Mouse (Mus musculus) c-Kit-positive CD71-negative TER-119-negative erythroid progenitor cells, embryonic 14.5 days (primary cell): Measurements from ENCODE around the gene Rapgef5.
A peak's percentile ranks its signal among the peaks of the same experiment; 100 is the strongest.

Experiments
- DNase-seq: peaks from one replicate; pipeline ENCODE4 v3.0.0-alpha.2; 2013; ENCODE audit warnings: low read depth

Gene Rapgef5

DNA sequence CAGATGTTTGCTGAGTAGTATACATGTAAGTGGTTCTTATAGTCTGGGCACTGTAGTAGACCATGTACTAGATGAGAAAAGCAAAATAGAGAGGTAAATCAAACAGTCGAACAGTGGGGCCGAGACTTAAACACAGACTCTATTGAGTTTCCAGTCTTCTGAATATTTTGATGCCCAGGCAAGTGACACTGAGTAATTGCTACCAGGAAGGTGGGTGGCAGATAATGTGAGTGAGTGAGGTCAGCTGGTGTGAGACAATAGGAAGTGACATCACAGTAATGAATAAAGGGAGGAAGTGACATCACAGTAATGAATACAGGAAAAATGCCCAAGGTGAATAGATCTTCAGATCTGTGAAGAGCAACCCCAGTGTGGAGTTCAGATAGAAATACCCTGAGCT is at the start of gene Rapgef5:
Gene Rapgef5, plus strand, starts transcription at position 301 of the 400 bp plus-strand sequence.
- no peak for DNase-seq

DNA sequence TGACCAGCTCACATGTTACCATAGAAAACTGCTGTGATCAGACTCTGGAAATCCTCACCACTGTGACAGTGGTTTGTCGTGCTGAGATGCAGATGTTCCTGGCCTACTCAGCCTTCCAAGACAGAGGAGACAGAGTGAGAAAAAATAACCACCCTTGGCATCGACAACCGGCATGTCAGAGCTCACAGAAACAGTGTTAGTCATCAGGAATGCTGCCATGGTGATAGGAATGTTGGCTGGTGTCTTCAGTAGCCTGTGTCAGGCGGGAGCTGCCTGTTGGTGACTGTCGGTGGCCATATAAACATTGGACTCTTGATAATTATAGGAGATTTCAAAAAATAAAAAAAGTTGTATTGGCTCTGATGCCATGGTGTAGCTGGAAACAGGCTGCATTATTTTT is 48.0 kb upstream of the Rapgef5 start:
- no peak for DNase-seq

DNA sequence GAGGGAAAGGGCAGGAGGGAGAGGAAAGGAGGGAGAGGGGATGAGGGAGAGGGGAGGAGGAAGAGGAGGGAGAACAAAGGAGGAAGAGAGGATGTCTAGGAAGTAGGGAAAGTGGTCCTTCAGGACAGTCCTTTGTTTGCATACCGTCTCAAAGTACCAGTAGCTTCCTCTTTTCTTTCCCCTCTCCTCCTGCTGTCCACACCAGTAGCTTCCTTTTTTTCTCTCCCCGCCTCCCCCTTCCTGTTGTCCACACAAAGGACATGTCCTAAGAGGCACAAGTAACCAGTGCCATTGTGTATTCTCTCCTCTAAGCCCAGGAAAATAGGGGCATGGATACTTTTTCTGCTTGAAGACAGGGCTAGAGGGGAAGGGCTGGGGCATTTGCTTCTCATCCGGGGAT is 37.3 kb upstream of the Rapgef5 start:
- peak; percentile 23 for DNase-seq

- DNase-seq = no peak
These were observed 36.6 kb upstream of the Rapgef5 start for GRCm38 (mm10) chr12:117479680-117480079.

GRCm38 (mm10) chr12:117480958-117481357 is 35.3 kb upstream of the Rapgef5 start:
- no peak for DNase-seq

GRCm38 (mm10) chr12:117482665-117483064 is 33.6 kb upstream of the Rapgef5 start:
- DNase-seq = no peak

DNA sequence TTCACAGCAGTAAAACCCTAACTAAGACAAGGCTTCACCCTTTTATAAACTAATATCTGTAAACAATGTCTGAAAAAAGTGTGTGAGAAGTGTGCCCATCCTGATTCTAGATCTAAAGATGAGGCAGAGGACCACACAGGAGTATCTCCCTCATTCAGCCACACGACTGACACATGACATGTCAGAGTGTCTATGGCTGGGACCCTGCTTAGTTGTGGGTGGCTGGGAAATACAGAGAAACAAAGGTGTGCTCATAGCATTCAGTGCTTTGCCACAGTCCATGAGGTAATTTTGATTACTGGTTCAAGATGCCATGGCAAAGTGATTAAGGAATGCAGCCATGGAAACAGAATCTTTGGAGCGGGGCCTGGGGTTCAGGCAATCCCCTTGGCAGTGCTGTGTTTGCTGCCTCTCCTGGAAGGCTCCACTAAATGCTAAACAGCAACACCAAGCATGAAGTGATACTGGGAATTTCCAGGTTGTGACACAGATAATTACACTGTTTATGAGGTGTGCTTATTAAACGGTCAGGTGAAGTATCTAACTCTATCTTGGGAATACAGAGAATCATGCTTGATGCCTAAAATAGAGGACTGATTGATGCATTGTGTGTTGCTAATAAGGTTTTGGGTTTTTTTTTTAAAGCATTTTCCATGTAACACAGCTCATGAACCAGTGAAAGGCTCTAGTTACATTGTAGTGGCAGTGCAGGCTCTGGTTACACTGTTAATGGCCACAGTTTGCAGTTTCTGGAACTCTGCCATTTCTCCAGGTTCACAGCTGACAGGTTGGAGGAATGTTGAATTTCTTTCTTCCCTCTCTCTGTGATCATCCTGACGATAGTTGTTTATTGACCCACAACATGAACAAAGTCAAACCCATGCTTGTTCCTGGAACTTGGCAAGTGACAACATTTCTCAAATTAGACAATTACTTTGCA is 29.9 kb upstream of the Rapgef5 start:
- DNase-seq = no peak

GRCm38 (mm10) chr12:117496501-117497176 is 19.6 kb upstream of the Rapgef5 start:
- no peak for DNase-seq

DNA sequence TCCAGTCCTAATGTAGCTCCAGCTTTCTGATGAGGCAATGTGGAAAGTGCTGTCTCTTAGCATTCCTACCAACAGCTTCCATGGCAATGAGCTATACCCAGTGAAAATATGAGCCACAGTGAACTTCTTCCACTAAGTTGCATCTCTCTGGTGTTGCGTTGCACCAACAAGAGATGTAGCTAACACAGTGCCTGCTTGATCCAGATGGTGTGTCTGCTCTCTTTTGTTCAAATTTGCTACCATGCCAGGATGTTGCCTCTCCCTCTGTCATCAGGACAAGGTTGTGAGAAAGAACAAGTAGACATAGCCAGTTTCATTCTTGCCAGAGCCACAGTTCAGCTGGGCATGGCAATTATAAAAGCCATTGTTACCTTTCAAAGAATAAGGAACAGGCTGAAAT is 18.9 kb upstream of the Rapgef5 start:
- DNase-seq = no peak

DNA sequence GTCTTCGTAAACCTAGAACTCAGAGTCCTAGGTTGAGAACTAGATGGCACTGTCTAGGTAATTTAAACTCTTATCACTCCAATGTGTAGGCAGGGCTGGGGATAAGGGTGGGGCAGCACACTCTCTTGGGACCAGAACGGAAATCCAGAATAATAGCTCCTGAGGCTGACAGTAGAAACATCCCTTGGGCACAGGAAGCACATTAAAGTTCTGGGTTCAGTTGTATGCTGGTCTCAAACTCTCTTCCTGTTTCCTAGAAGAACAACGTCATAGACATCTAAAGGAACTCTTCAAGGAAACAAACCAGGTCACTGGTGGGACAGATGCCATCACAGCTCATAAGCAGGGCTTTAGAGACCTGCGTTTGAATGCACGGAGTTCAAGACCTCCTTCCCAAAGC is 17.0 kb upstream of the Rapgef5 start:
- no peak for DNase-seq

DNA sequence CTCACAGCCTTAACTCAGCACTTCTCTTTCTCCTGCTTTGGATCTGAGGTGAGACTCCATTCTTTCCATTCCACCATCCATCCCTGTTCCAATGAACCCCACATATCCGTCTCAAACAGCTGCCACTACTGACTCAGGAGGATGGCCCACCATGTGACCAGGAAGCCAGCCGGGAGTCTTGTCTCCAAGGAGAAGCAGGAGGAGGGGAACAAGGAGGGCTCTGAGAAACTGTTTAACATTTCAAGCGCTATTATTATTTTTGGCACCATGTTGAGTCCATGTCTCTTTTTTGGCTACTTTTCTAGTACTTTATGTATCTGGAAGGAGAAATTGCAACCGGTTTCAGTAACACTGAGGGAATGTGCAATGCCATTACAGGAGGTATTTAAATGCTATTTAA is 15.1 kb upstream of the Rapgef5 start:
- no peak for DNase-seq

DNA sequence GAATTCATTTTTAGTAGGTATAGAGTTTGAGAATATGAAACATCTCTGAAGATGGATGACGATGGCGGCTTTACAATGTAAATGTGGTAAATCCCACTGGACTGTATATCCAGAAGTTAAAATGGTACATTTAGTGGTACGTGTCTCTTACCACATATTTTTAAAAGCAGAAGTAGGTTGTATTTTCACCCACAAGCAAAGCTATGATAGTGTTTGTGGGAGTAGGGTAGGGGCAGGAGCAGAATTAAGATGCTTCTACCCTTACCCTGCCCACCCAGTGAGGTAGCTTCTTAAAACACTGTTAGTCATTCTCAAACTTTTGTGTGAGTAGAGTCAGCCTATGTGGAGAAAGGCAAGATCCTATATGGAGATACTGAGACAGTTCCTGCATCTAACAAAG is 13.4 kb upstream of the Rapgef5 start:
- no peak for DNase-seq

GRCm38 (mm10) chr12:117505163-117505562 is 11.1 kb upstream of the Rapgef5 start:
- DNase-seq = no peak

DNA sequence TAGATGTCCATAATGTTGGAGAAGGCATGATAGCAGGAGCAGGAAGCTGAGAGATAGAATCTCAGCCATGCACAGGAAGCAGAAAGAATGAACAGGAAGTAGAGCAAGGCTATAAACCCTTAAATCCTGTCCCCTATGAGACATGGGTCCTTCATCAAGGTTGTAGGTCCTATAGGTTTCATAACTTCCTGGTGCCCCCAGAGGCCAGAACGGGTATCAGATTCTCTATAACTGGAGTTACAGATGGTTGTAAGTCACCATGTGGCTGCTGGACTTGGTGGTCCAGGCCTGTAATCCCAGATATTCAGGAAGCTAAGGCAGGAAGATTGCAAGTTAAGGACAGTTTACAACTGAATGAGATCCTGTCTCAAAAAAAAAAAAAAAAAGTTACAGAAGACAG is 8.5 kb upstream of the Rapgef5 start:
- no peak for DNase-seq

DNA sequence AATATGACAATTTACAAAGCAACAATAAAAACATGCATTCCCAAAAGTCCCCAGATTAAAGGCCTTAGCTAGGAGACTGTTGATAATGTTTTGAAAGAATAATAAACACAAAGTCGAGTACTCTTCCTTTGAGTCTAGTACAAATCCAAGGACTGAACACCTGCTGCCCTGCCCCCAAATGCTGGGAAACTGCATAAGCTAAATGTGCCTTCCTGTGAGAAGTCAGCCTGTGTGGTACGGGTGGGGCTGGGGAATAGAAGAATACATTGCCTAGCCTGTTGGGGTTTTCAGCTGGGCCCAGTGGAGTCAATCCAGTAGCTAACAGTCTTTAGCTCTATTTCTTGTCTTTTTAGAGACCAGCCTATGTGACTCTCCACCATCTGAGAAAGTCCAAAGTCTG is 6.4 kb upstream of the Rapgef5 start:
- no peak for DNase-seq

DNA sequence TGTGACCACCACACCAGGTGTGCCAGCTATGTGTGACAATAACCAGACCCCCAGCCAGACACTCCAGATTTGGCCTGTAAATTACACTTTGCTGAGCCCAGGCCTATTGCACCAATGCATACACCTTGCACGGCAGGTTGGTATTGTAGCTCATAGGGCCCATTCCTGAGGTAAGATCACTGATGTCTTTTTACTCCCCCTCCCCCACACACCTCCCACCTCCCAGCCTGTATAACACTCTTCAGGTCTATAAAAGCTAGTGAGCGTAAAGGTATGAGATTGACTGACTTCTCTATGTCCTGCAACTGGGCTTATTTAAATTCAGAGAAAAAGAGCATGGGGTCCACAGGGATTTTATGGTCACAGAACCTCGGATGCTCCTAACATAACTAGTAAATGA is 3.8 kb upstream of the Rapgef5 start:
- no peak for DNase-seq

DNA sequence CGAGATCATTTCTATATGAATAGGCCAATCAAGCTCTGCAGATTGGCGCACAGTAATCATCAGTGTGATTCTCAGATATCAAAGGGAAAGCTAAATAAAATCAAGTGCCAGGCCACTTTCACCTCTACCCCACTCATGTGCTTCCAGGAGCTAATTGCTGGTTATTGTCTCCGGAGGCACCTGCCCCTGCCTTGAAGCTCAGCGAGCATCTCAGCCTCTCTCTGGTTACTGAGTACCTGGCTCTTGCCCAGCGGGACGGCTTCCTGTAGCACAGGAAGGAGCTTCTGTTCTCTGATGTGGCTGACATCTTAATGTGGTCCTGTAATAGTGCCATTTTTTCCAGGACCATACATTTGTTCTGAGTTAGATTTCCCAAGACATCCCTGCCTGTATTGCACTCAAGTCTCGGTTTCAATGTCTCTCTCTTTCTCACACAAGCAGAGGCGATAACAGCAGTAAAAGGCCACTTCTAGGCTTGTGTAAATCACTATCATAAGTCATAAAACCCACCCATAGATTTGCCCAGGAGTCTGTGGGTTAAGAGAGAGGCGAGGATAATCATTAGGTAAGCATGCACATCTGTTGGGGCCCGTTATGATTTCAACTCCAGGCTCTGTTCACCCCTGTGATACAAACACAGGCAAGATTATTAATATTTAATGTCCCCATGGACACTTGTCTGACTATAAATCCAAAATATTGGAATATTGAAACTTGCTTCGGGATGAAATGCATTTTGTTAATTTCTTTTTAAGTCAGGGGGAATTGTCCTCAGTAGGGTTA is 2.9 kb upstream of the Rapgef5 start:
- DNase-seq = no peak

DNA sequence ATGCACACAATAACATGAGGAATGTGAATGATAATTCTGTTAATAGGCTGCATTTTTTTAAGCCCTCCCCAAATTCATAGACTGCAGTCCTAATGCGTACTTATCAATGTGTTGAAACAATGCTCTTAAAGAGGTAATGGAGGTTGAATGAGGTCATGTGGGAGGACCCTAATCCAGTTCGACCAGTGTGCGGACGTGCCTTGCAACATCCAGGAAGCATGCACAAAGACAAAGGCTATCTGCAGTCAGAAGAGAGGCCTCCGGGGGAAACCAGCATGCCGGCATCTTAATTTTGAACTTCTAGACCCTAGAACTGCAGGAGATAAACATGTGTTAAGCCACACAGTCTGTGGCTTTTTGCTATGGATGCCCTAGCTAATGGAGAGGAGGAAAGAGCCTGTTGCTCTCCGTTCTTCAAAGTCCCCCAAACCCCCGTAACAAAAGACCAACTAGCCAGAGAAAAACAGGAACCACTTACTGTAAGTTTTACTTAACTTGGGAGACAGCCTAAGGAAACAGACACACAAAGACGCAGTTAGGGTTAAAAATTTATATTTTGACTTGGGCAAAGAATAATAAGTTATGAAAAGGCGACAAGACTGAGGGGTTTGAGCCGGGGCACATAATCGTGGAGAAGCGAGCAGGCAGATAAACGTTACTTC is 1.1 kb downstream of the Rapgef5 start:
- no peak for DNase-seq

GRCm38 (mm10) chr12:117524311-117525013 is 8.2 kb downstream of the Rapgef5 start:
- DNase-seq = no peak

GRCm38 (mm10) chr12:117527889-117528288 is 11.6 kb downstream of the Rapgef5 start:
- DNase-seq = no peak

GRCm38 (mm10) chr12:117528509-117529145 is 12.3 kb downstream of the Rapgef5 start:
- DNase-seq = no peak
